In genomic region chr4:151409291-151409690, GRCm38 (mm10) we compare ENCODE assay signal across 20 mouse cellular contexts.
"Had no signal": no experiment of that assay in that cellular context is flagged by ENCODE, and none has a peak within 500 bp of the region (broad histone marks: within the 10 kb centered on the region; RNA-seq: fewer than 3 reads in every experiment).

No protein-coding gene starts in this region.

- H3K4me1 ChIP-seq: liver, embryonic 13.5 days had no signal

- H3K4me3 ChIP-seq: heart, embryonic 10.5 days; heart, embryonic 12.5 days; hindbrain, embryonic 10.5 days; hindbrain, embryonic 12.5 days; intestine, embryonic 15.5 days; layer of hippocampus, adult 2 months; left cerebral cortex, adult 2 months; limb, embryonic 10.5 days; limb, embryonic 12.5 days; liver, embryonic 13.5 days had no signal

- H3K9ac ChIP-seq: heart, embryonic 12.5 days; hindbrain, embryonic 12.5 days; hindbrain, embryonic 14.5 days; intestine, embryonic 15.5 days; limb, embryonic 12.5 days; liver, embryonic 13.5 days had no signal

- H3K4me2 ChIP-seq: heart, embryonic 12.5 days; hindbrain, embryonic 12.5 days; hindbrain, embryonic 14.5 days; intestine, embryonic 15.5 days; limb, embryonic 12.5 days; liver, embryonic 11.5 days; liver, embryonic 13.5 days had no signal

- H3K36me3 ChIP-seq: heart, embryonic 10.5 days; heart, embryonic 12.5 days; hindbrain, embryonic 10.5 days; hindbrain, embryonic 12.5 days; intestine, embryonic 15.5 days; limb, embryonic 10.5 days; limb, embryonic 12.5 days; liver, embryonic 13.5 days had no signal

- DNase-seq: heart, postnatal 10 days; heart, postnatal 4 days; kidney, adult 18-20 months; kidney, adult 8-10 months; kidney, postnatal 25 days; liver, embryonic 13.5 days had no signal

- H3K9me3 ChIP-seq: heart, embryonic 10.5 days; hindbrain, embryonic 12.5 days; intestine, embryonic 15.5 days; limb, embryonic 10.5 days; liver, embryonic 13.5 days had no signal

- ATAC-seq: hindbrain, embryonic 16.5 days; inflammation-experienced regulatory T-cells, adult 6 months; intestine, embryonic 15.5 days; intestine, postnatal 0 days had no signal

- H3K27ac ChIP-seq: heart, embryonic 10.5 days; hindbrain, embryonic 10.5 days; hindbrain, embryonic 12.5 days; hindbrain, embryonic 14.5 days; intestine, embryonic 15.5 days; layer of hippocampus, adult 2 months; left cerebral cortex, adult 2 months; limb, embryonic 10.5 days; limb, embryonic 12.5 days; liver, embryonic 13.5 days had no signal

- H3K27me3 ChIP-seq: hindbrain, embryonic 12.5 days; intestine, embryonic 15.5 days; liver, embryonic 13.5 days had no signal
